Mouse (Mus musculus): ENCODE results near the gene Tapt1.
A peak's percentile ranks its signal among the peaks of the same experiment; 100 is the strongest.

The Tapt1 gene

DNA sequence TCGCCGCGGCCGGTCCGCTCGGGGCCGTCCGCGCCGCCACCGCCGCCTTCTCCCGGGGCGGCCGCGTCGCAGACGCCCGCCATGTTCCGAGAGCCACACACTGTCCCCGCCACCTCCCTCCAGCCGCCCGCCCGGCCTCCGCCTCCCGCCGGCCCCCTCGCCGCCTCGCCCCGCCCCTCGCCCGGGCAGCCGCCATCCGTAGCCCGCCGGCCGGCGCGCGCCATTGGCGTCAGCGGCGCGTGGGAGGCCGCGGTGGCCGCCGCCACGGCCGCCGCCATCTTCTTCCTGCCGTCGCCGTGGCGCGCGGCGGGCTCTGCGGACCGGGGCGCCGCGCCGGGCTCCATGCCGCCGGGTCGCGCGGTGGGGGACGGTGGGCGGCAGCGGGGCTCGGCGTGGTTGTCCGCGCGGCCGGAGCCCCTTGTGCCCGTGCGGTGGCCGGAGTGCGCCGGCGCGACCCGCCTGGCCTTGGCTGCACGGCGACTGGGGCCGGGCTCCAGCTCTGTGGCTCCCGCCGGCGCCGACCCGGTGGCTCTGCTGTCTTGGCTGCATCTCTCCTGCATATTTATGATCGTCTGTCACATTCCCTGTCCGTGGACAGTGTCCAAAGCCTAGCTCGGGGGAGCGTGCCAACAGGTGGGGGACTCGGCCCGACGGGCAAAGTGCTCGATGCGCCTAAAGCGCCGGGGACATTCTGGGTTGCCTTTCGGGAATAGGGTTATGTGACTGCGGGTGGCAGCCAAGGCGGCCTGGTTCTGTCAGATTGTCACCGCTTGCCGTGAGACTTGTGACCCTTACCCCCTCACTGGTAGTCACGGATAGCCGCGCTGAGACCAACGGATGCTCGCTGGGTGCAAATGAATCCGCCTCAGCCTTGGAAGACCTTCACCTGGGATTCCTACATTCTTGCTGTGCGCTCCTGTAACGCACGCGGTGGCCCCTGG is at the start of gene Tapt1:
Gene Tapt1 (minus strand): TSS at position 106 of the 941 bp plus-strand sequence.
- peak; percentile 92 to 97 for DNase-seq

GRCm38 (mm10) chr5:44271564-44271963 is 45.1 kb upstream of the Tapt1 start:
- no peak for DNase-seq

DNA sequence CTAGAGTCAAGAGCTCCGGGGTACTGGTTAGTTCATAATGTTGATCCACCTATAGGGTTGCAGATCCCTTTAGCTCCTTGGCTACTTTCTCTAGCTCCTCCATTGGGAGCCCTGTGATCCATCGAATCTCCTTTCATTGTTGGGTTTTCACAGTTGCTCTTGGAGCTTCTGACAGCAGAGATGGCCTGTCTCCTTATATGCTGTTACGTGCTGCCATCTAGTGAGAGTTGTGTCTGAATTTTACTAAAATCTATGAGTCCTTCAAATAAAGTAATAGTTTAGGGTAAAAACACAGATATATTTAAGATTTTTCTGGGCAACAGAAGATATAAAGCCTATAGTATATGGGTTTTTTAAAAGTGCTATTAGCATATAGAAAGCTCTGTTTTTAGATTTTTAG is 42.1 kb upstream of the Tapt1 start:
- peak; percentile 27 to 65 for DNase-seq

GRCm38 (mm10) chr5:44261691-44262090 is 35.3 kb upstream of the Tapt1 start:
- DNase-seq = no peak

DNA sequence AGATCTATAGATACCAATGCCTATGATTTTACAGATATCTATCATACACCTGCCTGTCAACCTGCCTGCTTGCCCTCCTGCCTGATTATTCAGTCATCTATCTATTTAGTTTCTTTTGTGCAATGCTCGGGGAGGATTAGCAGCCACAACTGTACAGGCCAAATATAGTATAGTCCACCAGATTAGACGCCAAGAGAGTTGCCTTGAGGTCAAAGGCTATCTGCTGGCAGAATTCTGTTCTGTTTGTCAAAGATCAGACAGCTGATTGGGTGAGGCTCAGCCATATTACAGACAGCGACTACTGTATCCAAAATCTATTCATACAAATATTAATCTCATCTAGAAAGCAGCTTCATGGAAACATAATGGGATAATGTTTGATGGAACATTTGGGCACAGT is 34.7 kb upstream of the Tapt1 start:
- no peak for DNase-seq

- no peak for DNase-seq
Observed at GRCm38 (mm10) chr5:44259678-44260077, 33.3 kb upstream of the Tapt1 start.

- peak in 1 of 2 experiments; percentile 30 for DNase-seq
Observed at GRCm38 (mm10) chr5:44258163-44258562, 31.7 kb upstream of the Tapt1 start.

- DNase-seq = no peak
Observed at GRCm38 (mm10) chr5:44257401-44257800, 31.0 kb upstream of the Tapt1 start.

DNA sequence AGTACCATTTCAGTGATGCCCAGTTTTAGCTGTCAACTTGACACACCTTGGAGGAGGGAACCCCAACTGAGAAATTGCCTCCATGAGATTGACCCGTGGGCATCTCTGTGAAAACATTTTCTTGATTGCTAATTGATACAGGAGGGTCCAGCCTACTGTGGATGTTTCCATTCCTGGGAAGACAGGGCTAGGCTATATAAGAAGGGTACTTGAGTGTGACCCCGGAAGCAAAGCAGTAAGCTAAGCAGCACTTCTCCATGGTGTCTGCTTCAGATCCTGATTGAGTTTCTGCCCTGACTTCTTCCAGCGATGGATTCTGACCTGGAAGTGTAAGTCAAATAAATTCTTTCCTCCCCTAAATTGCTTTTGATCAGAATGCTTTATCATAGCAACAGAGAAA is 30.1 kb upstream of the Tapt1 start:
- no peak for DNase-seq

GRCm38 (mm10) chr5:44255756-44256398 is 29.5 kb upstream of the Tapt1 start:
- DNase-seq = no peak

- DNase-seq = no peak
Observed at GRCm38 (mm10) chr5:44253449-44253848, 27.0 kb upstream of the Tapt1 start.

GRCm38 (mm10) chr5:44252395-44252794 is 26.0 kb upstream of the Tapt1 start:
- no peak for DNase-seq

GRCm38 (mm10) chr5:44250211-44250955 is 24.0 kb upstream of the Tapt1 start:
- peak; percentile 47 to 71 for DNase-seq

GRCm38 (mm10) chr5:44249363-44249762 is 22.9 kb upstream of the Tapt1 start:
- no peak for DNase-seq

DNA sequence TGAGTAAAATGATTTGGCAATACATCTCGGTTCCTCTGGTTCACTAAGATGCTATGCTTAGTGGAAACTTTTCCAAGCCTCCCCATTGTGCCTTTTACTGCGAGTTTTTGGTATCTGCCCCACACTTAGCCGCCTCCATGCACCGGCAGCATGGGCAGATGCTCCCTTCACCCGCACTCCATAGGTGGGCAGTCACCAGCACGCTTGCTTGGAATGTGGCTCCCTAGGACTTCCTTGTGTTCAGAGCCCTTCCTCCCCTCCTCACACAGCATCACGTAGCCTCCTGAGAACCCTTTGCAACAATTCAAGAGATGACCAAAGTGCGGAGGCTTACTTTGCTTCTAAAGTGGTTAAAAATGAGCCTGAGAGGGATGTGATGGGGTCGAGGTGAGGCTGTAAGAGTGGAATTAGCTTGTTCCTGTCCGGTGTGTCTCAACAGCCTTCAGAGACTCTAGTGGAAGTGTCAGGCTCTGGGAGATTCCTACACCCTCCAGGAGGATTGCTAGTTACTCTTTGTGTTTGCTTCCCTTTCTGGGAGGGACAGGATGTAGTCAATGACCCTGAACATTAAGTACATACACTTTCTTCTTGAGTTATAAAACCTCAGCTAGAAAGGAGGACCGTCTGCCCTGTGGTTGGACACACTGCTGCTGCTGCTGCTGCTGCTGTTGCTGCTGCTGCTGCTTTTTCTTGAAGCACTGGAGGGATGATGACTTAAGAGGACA is 20.2 kb upstream of the Tapt1 start:
- DNase-seq = peak in 1 of 2 experiments; percentile 22

- DNase-seq = no peak
Observed at GRCm38 (mm10) chr5:44244894-44245423, 18.5 kb upstream of the Tapt1 start.

DNA sequence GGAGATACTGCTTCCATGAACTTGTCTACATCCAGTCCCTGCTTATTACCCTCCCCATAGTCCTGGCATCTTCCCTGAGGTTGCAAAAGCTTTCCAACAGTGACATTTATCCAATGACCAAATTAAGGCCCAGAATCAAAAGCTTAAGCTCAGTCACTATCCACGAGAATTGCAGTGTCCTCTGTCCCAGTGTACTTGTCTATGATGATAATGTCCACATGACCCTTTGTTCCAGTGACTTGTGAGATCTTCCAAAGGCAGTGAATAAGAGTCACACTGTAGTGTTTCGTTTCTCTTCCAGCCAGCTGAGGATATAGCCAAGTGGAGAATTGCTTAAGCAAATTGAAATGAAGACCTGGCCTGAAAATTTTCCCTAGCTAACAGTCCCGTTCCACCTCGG is 16.4 kb upstream of the Tapt1 start:
- DNase-seq = no peak

DNA sequence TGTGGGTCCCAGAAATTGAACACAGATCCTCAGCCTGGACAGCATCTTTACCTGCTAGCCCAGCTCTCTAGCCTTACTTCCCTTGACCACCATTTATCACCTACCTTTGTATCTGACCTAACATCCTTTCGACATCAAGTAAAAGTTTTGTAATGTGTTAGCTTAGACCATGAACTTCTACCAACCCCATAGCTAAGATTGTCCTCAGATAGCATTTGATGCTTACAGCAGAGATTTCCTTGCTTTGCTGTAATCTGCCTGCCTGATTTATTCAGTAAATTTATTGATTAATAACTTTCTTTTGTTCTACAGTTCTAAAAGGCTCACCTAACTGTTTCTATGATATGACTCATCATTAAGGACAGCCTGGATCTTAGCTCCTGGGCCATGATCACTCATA is 15.3 kb upstream of the Tapt1 start:
- DNase-seq = no peak

DNA sequence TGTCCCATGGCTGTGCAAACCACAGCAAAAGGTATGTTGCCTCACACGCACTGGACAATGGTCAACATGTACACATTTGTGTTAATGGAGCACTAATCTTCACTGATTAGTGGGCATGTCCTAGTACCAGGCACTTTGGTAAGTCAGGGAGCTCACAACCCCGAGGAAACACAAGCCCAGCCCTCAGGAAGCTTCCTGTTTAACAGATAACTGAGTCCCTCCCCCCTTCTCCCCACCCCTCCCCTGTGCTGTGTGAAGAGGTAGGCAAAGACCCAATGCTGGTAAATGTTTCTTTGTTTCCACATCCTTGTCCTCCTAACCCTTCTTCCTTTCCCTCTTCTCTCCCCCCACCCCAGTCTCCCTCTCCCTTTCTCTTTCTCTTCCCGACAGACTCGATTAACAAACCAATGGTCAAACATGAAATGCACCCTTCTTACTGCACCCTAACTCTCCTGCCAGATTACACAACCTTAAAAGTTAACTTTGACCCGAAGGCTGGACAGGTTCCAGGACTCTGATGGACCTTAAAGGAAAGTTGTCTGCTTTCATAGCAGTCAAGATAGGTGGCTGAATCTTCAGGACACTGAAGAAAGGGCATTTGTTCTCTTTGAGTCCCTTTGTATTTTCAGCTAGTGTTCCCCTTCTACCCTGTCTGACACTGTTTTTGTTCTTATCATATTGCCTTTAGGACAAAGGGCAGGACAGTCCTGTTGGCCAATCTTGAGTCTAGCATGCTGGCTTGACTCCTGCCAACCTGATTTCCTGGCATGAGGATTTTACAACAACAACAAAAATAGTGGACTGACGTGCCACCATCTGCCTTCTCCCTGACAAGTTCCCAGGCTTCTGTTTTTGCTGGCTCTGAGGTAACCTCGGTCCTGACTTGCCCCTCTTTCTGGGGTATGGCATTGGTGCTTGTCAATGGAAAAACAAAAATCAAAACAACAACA is 13.0 kb upstream of the Tapt1 start:
- peak; percentile 60 to 68 for DNase-seq

- no peak for DNase-seq
Observed at GRCm38 (mm10) chr5:44238201-44238600, 11.8 kb upstream of the Tapt1 start.

GRCm38 (mm10) chr5:44234606-44235005 is 8.2 kb upstream of the Tapt1 start:
- no peak for DNase-seq

Measured in cerebellum, postnatal 25 days (tissue).